Mouse (Mus musculus): ENCODE data around the gene Sept5. TPM values are rescaled to one million over a fixed set of nuclear protein-coding genes. Genes with fewer than 3 reads are reported as not detected.

The Sept5 gene
- polyA plus RNA-seq, 1 experiment from 2014 or later = 26.8 TPM

DNA sequence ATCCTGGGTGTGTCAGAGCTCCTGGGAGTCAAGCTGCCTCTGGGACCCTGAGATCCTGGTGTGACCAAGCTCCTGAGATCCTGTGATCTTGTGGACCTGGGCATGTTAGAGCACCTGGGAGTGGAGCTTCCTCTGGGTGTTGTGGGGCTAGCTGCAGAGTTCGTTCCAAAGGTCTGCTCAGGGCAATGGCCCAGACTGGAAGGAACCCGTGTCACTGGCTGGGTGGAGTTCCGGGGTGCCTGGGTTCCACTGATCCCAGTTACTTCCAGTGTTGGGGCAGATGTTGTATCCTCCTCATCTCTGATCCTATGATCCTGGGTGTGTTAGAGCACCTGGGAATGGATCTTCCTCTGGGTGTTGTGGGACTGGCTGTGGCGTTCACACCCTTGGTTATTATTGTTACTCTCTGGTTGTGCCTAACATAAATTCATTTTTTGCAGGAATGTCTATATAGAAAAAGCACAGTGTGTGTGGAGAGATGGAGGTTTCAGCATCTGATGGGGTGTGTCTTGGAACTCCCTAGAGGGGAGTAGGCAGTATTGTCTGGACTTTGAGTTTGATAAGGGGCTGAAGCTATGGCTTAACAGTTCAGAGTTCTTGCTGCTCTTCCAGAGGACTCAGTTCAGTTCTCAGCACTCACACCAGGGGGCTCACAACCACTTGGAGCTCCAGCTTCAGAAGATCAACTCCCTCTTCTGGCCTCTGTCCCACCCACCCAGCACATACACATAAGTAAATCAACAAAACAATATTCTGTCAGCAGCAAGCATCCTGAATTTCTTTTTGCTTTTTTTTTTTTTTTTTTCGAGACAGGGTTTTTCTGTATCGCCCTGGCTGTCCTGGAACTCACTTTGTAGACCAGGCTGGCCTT lies 23.8 kb upstream of the Sept5 start:
- Histone ChIP-seq H3K27me3 (ENCODE audit: control insufficient read depth, insufficient read depth, low read length) (no peaks in the 10 kb centered on the region), H3K4me2 (ENCODE audit: low read depth, low read length) (no peak overlapping the region), H3K36me3 (ENCODE audit: control insufficient read depth, insufficient read depth, low read length) (no peaks in the 10 kb centered on the region; the same call in 1 of the 2 replicates), H3K4me1 (ENCODE audit: control insufficient read depth, insufficient read depth, low read length) (peaks cover 8% of the 10 kb centered on the region; the same call in 1 of the 2 replicates), H3K9ac (ENCODE audit: low read length) (no peak overlapping the region), H3K9me3 (replicated peaks; ENCODE audit: control insufficient read depth, low read length) (no peaks in the 10 kb centered on the region), H3K27ac (ENCODE audit: low read length) (no peak overlapping the region), H3K4me3 (replicated peaks; ENCODE audit: low read length) (no peak overlapping the region)
- 83% methylated on average over 6 of the region's 6 CpGs for WGBS
- ATAC-seq (ENCODE audit: insufficient read depth, low FRiP score) = 0 out of 2 replicates have a peak, but pooled peaks have one; percentile 50

- peak overlapping the region; percentile 29; the same call in 1 of the 2 replicates for H3K27ac ChIP-seq (ENCODE audit: low read length)
- no peaks in the 10 kb centered on the region for H3K9me3 ChIP-seq (replicated peaks; ENCODE audit: control insufficient read depth, low read length)
- H3K4me1 ChIP-seq (ENCODE audit: control insufficient read depth, insufficient read depth, low read length) = 0 out of 2 replicates have a peak, but pooled peaks cover 3% of the 10 kb centered on the region
- WGBS = 49% methylated on average over 3 of the region's 3 CpGs
- H3K27me3 ChIP-seq (ENCODE audit: control insufficient read depth, insufficient read depth, low read length) = no peaks in the 10 kb centered on the region
- no peak overlapping the region for H3K9ac ChIP-seq (ENCODE audit: low read length)
- no peak overlapping the region for H3K4me2 ChIP-seq (ENCODE audit: low read depth, low read length)
- no peaks in the 10 kb centered on the region for H3K36me3 ChIP-seq (ENCODE audit: control insufficient read depth, insufficient read depth, low read length)
- H3K4me3 ChIP-seq (replicated peaks; ENCODE audit: low read length) = no peak overlapping the region
- ATAC-seq (ENCODE audit: insufficient read depth, low FRiP score) = peak; percentile 62
Measured at GRCm38 (mm10) chr16:18649126-18649525, 19.4 kb upstream of the Sept5 start.

DNA sequence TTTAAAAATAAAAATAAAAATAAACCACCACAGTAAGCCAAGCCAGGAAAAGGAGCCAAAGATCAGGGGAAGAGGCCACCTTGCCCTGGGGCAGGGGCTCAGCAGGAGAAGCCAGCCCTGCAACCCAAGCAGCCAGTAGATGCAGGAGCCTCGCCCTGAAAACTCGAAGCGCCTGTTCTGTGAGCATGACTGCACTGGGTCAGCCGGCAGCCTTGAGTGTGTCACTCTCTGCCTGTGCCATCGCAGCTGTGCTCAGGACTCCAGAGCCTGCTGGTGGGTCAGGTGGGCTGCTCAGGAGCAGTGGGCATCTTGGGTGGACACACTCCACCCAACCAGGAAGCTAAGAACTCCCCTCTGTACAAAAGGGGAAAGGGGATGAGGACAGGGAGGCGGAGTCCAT lies 15.6 kb upstream of the Sept5 start:
- Histone ChIP-seq H3K4me2 (ENCODE audit: low read depth, low read length) (no peak overlapping the region), H3K36me3 (ENCODE audit: control insufficient read depth, insufficient read depth, low read length) (no peaks in the 10 kb centered on the region), H3K27me3 (ENCODE audit: control insufficient read depth, insufficient read depth, low read length) (no peaks in the 10 kb centered on the region), H3K4me3 (replicated peaks; ENCODE audit: low read length) (no peak overlapping the region), H3K4me1 (ENCODE audit: control insufficient read depth, insufficient read depth, low read length) (0 out of 2 replicates have a peak, but pooled peaks cover 3% of the 10 kb centered on the region), H3K9ac (ENCODE audit: low read length) (no peak overlapping the region; the same call in 1 of the 2 replicates), H3K9me3 (replicated peaks; ENCODE audit: control insufficient read depth, low read length) (no peaks in the 10 kb centered on the region), H3K27ac (ENCODE audit: low read length) (peak overlapping the region; percentile 30; the same call in 1 of the 2 replicates)
- peak; percentile 47; the same call in 1 of the 2 replicates for ATAC-seq (ENCODE audit: insufficient read depth, low FRiP score)
- WGBS = 60% methylated on average over 6 of the region's 6 CpGs

DNA sequence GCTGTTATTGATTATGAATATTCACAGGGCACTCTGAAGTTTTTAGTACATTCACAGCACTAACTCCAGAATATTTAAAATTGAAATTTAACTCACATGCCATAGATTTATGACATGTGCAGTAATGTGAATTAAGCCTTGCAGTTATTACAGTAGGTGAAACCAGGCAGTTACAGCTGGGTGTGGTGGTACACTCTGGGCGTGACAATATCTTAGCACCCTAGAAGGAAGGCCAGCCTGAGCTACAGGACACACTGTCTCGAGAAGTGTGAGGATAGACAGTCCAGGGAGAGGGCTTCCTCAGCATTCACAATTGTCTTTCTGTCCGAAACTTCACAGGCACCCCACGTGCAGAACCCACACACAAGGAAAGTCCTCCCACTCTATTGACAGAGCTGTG lies 14.7 kb upstream of the Sept5 start:
- H3K4me3 ChIP-seq (replicated peaks; ENCODE audit: low read length) = no peak overlapping the region
- no peak overlapping the region for H3K9ac ChIP-seq (ENCODE audit: low read length)
- no peak for ATAC-seq (ENCODE audit: insufficient read depth, low FRiP score)
- H3K27ac ChIP-seq (ENCODE audit: low read length) = no peak overlapping the region
- H3K4me1 ChIP-seq (ENCODE audit: control insufficient read depth, insufficient read depth, low read length) = 0 out of 2 replicates have a peak, but pooled peaks cover 3% of the 10 kb centered on the region
- H3K9me3 ChIP-seq (replicated peaks; ENCODE audit: control insufficient read depth, low read length) = no peaks in the 10 kb centered on the region
- no peaks in the 10 kb centered on the region for H3K27me3 ChIP-seq (ENCODE audit: control insufficient read depth, insufficient read depth, low read length)
- H3K36me3 ChIP-seq (ENCODE audit: control insufficient read depth, insufficient read depth, low read length) = no peaks in the 10 kb centered on the region
- H3K4me2 ChIP-seq (ENCODE audit: low read depth, low read length) = no peak overlapping the region
- WGBS = 77% methylated on average over 4 of the region's 4 CpGs

- ATAC-seq (ENCODE audit: insufficient read depth, low FRiP score) = no peak
Measured at GRCm38 (mm10) chr16:18643406-18643998, 13.7 kb upstream of the Sept5 start.

DNA sequence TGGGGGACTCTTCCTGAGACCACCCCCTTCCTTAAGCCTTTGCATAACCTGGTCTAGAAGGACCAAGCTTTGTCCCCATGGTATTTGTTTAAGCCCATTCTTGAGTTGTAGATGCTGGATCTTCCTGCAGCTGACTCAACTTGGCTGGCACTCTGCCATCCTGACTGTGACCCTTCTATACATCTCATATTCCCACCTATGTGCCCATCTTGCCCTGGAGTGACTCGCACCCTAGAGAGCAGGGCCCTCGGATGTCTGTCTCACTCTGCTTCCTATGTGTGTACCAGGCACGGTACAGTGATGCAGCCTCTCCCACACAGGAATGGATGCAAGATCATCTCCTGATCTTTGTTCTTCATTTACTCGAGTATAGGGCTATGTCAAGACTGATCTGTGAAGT lies 13.1 kb upstream of the Sept5 start:
- WGBS = 82% methylated on average over 4 of the region's 4 CpGs
- no peaks in the 10 kb centered on the region for H3K4me1 ChIP-seq (ENCODE audit: control insufficient read depth, insufficient read depth, low read length)
- no peak overlapping the region for H3K4me3 ChIP-seq (replicated peaks; ENCODE audit: low read length)
- H3K27ac ChIP-seq (ENCODE audit: low read length) = no peak overlapping the region
- no peak for ATAC-seq (ENCODE audit: insufficient read depth, low FRiP score)
- no peaks in the 10 kb centered on the region for H3K36me3 ChIP-seq (ENCODE audit: control insufficient read depth, insufficient read depth, low read length)
- no peak overlapping the region for H3K4me2 ChIP-seq (ENCODE audit: low read depth, low read length)
- no peaks in the 10 kb centered on the region for H3K27me3 ChIP-seq (ENCODE audit: control insufficient read depth, insufficient read depth, low read length)
- H3K9ac ChIP-seq (ENCODE audit: low read length) = no peak overlapping the region
- H3K9me3 ChIP-seq (replicated peaks; ENCODE audit: control insufficient read depth, low read length) = no peaks in the 10 kb centered on the region

More at GRCm38 (mm10) chr16:18643406-18643998, 13.7 kb upstream of the Sept5 start:
- Histone ChIP-seq H3K27ac (ENCODE audit: low read length) (no peak overlapping the region), H3K27me3 (ENCODE audit: control insufficient read depth, insufficient read depth, low read length) (no peaks in the 10 kb centered on the region), H3K9me3 (replicated peaks; ENCODE audit: control insufficient read depth, low read length) (no peaks in the 10 kb centered on the region), H3K4me2 (ENCODE audit: low read depth, low read length) (no peak overlapping the region), H3K9ac (ENCODE audit: low read length) (no peak overlapping the region), H3K4me3 (replicated peaks; ENCODE audit: low read length) (no peak overlapping the region), H3K36me3 (ENCODE audit: control insufficient read depth, insufficient read depth, low read length) (no peaks in the 10 kb centered on the region), H3K4me1 (ENCODE audit: control insufficient read depth, insufficient read depth, low read length) (no peaks in the 10 kb centered on the region)
- WGBS = 74% methylated on average over 11 of the region's 11 CpGs

GRCm38 (mm10) chr16:18642291-18642690 lies 12.5 kb upstream of the Sept5 start:
- no peak for ATAC-seq (ENCODE audit: insufficient read depth, low FRiP score)
- no peaks in the 10 kb centered on the region for H3K9me3 ChIP-seq (replicated peaks; ENCODE audit: control insufficient read depth, low read length)
- H3K4me3 ChIP-seq (replicated peaks; ENCODE audit: low read length) = no peak overlapping the region
- WGBS = 41% methylated on average over 7 of the region's 7 CpGs
- no peaks in the 10 kb centered on the region for H3K4me1 ChIP-seq (ENCODE audit: control insufficient read depth, insufficient read depth, low read length)
- H3K27me3 ChIP-seq (ENCODE audit: control insufficient read depth, insufficient read depth, low read length) = no peaks in the 10 kb centered on the region
- no peak overlapping the region for H3K9ac ChIP-seq (ENCODE audit: low read length)
- no peak overlapping the region for H3K4me2 ChIP-seq (ENCODE audit: low read depth, low read length)
- H3K27ac ChIP-seq (ENCODE audit: low read length) = no peak overlapping the region
- no peaks in the 10 kb centered on the region for H3K36me3 ChIP-seq (ENCODE audit: control insufficient read depth, insufficient read depth, low read length)

DNA sequence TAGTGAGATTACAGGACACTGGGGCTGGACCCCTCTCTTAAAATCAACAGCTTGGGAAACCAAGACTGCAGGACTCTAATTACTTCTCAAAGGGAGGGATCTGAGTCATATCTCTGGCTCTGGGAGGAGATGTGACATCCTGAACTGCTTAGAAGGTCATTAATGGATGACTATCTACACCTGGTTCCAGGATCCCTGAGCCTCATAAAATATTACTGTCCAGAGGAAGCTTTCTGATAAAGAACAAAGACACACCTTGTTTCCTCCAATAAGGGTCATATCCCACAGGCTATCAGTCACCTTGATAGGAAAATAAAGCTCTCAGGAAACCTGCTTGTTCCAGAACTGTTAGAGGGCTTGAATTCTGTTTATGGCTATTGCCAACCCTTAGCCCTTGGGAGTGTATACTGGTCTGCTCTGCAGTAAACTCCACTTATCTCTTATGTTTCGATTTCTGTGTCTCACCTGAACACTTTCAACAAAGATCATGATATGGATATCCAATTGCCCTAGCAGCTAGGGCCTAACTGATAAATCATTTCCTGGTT lies 9.7 kb upstream of the Sept5 start:
- no peaks in the 10 kb centered on the region for H3K36me3 ChIP-seq (ENCODE audit: control insufficient read depth, insufficient read depth, low read length)
- H3K9me3 ChIP-seq (replicated peaks; ENCODE audit: control insufficient read depth, low read length) = no peaks in the 10 kb centered on the region
- no peak overlapping the region for H3K4me3 ChIP-seq (replicated peaks; ENCODE audit: low read length)
- H3K9ac ChIP-seq (ENCODE audit: low read length) = no peak overlapping the region
- WGBS = 66% methylated on average over 1 of the region's 1 CpGs
- no peak overlapping the region for H3K27ac ChIP-seq (ENCODE audit: low read length)
- no peak for ATAC-seq (ENCODE audit: insufficient read depth, low FRiP score)
- no peaks in the 10 kb centered on the region for H3K4me1 ChIP-seq (ENCODE audit: control insufficient read depth, insufficient read depth, low read length)
- no peaks in the 10 kb centered on the region for H3K27me3 ChIP-seq (ENCODE audit: control insufficient read depth, insufficient read depth, low read length)
- no peak overlapping the region for H3K4me2 ChIP-seq (ENCODE audit: low read depth, low read length)

GRCm38 (mm10) chr16:18638396-18638795 lies 8.6 kb upstream of the Sept5 start:
- no peak overlapping the region for H3K4me2 ChIP-seq (ENCODE audit: low read depth, low read length)
- no peaks in the 10 kb centered on the region for H3K27me3 ChIP-seq (ENCODE audit: control insufficient read depth, insufficient read depth, low read length)
- 42% methylated on average over 2 of the region's 2 CpGs for WGBS
- no peak overlapping the region for H3K4me3 ChIP-seq (replicated peaks; ENCODE audit: low read length)
- ATAC-seq (ENCODE audit: insufficient read depth, low FRiP score) = no peak
- no peaks in the 10 kb centered on the region for H3K9me3 ChIP-seq (replicated peaks; ENCODE audit: control insufficient read depth, low read length)
- H3K4me1 ChIP-seq (ENCODE audit: control insufficient read depth, insufficient read depth, low read length) = no peaks in the 10 kb centered on the region
- no peak overlapping the region for H3K9ac ChIP-seq (ENCODE audit: low read length)
- no peak overlapping the region for H3K27ac ChIP-seq (ENCODE audit: low read length)
- H3K36me3 ChIP-seq (ENCODE audit: control insufficient read depth, insufficient read depth, low read length) = no peaks in the 10 kb centered on the region

All from stomach, embryonic 16.5 days (tissue).